Mouse (Mus musculus) liver, adult 10 weeks (tissue): ENCODE data around the gene Arl1. TPM values are rescaled to one million over a fixed set of nuclear protein-coding genes. Genes with fewer than 3 reads are reported as not detected.

ENCODE experiments used
- polyA plus RNA-seq: library from polyadenylated mRNA; stranded (reverse); fragments of 350-450 nt; fragmentation: Illumina TruSeq; extraction: RNeasy Lipid Tissue Mini Kit (QIAGEN cat#74804); gene quantifications from one replicate; pipeline ENCODE4 v1.2.3, GENCODE M21; 2014; ENCODE audit warnings: low read depth, low replicate concordance

Arl1 gene
- 257 TPM for polyA plus RNA-seq

DNA sequence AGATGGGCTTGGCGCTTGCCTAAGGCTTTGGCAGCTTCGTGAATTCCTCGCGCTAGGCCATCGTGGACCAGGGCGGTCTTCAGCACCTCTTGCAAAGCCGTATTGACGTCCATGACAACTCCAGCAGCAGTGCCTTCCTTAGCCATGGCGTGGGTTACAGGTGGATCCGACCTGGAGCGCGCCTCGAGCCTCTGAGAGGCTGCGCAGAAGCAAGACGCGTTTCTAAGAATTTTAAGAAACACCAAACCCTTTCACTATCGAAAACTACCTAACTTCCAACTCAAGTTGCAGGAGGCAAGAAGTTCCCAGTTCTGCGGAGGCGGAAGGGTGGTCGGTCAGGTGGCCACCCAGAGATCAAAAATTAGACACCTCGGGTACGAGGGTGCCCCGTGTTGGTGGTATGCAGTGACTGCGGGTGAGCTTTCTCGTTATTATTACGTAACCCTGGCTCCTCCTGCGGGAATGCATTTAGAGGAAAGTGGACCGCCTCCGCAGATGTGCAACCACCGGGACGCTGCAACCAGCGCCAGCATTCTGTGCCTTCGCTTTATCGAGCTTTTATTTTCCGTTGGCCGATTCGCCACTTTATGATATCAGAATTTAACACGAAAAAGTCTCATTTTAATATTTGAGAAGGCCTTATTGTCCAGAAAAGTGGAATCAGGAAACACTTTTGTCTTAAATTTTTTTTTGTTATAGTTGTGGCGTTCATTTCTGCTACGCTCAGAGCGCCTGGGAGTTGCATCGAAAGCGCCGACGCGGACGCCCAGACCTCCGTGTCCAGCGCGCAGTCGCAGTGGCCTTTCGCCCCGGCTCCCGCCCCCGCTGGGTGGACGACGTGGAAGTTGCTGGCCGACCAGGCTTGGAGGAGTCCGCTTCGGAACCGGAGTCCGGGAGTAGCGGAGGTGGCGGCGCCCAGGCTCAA lies at the start of gene Arl1:
Gene Arl1, plus strand, starts transcription at position 288 of the 925 bp plus-strand sequence.

DNA sequence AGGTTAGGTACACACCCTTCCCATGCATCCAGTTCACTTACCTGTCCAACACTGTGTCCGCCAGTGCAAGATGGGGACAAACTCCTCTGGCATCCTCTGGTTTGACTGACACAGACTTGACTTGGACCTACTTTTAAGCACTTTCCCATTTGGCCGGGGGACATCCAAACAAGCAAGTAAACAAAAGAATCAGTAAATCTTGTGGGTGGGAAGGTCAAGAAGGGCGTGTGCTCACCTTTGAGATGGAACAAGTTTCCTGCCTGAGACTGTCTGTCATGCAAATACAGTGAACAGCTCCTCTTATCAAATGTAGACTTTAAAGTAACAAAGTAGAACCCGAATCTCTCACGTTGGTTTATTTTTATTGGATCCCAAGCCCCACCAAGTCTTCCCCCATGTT lies 45.7 kb upstream of the Arl1 start, which contains the start of gene Spic:
Gene Spic, minus strand, starts transcription at position 91 of the 400 bp plus-strand sequence.

Other genes starting within 250 kb of the Arl1 start
- gene Chpt1, start 226.8 kb upstream of the Arl1 start, polyA plus RNA-seq: 400 TPM
- not detected for gene Mybpc1, start 125.7 kb upstream of the Arl1 start, polyA plus RNA-seq
- 3.6 TPM for gene Spic, start 45.8 kb upstream of the Arl1 start, polyA plus RNA-seq
- 7.4 TPM for gene Utp20, start 95.9 kb downstream of the Arl1 start, polyA plus RNA-seq
- not detected for gene Slc5a8, start 155.1 kb downstream of the Arl1 start, polyA plus RNA-seq